Mouse (Mus musculus) MEL (cell line): ENCODE measurements around the gene Tdo2.

Experiments
- CTCF ChIP-seq, 3 experiments: IDR thresholded peaks in 2 of 3; conservative IDR thresholded peaks in 1 of 3; 2 replicates each; pipeline ENCODE4 v1.5.1; 2011 to 2012; ENCODE audit warnings: low read length in 3 of 3, low read depth in 2 of 3, mild to moderate bottlenecking in 2 of 3, improper control_type of control experiment in 1 of 3, inconsistent platforms in 1 of 3, mixed read lengths in 1 of 3, moderate library complexity in 1 of 3; ENCODE audit not compliant: control insufficient read depth in 1 of 3, insufficient read depth in 1 of 3, poor library complexity in 1 of 3, severe bottlenecking in 1 of 3
- E2F4 ChIP-seq: IDR thresholded peaks from 2 replicates; pipeline ENCODE4 v1.6.1; 2011; ENCODE audit warnings: low read depth, low read length, improper control_type of control experiment, borderline replicate concordance
- EP300 ChIP-seq, 2 experiments: IDR thresholded peaks; 2 replicates each; pipeline ENCODE4 v1.6.1; 2011; ENCODE audit warnings: improper control_type of control experiment in 2 of 2, low read length in 2 of 2, low read depth in 1 of 2, mild to moderate bottlenecking in 1 of 2
- GATA1 ChIP-seq: IDR thresholded peaks from 2 replicates; pipeline ENCODE4 v1.6.1; 2011; ENCODE audit warnings: low read depth, low read length, improper control_type of control experiment
- HCFC1 ChIP-seq: IDR thresholded peaks from 2 replicates; pipeline ENCODE4 v1.6.1; 2012; ENCODE audit warnings: low read depth, mild to moderate bottlenecking, inconsistent platforms, low read length, improper control_type of control experiment, moderate library complexity
- JUND ChIP-seq: IDR thresholded peaks from 2 replicates; pipeline ENCODE4 v1.6.1; 2011; ENCODE audit warnings: low read depth, mild to moderate bottlenecking, improper control_type of control experiment, low read length
- MYC ChIP-seq: IDR thresholded peaks from 2 replicates; pipeline ENCODE4 v1.6.1; 2011; ENCODE audit warnings: low read depth, mild to moderate bottlenecking, low read length, improper control_type of control experiment, moderate library complexity
- NRF1 ChIP-seq: IDR thresholded peaks from 2 replicates; pipeline ENCODE4 v1.6.1; 2014; ENCODE audit warnings: low read depth, mild to moderate bottlenecking, inconsistent platforms, low read length, improper control_type of control experiment, moderate library complexity; ENCODE audit not compliant: poor library complexity, insufficient read depth, severe bottlenecking
- POLR2A ChIP-seq, 2 experiments: IDR thresholded peaks; 2 replicates each; pipeline ENCODE4 v1.6.1; 2011 to 2012; ENCODE audit warnings: low read length in 2 of 2, mild to moderate bottlenecking in 2 of 2, control low read depth in 1 of 2, improper control_type of control experiment in 1 of 2, low read depth in 1 of 2, moderate library complexity in 1 of 2; ENCODE audit not compliant: control insufficient read depth in 1 of 2, insufficient read depth in 1 of 2, poor library complexity in 1 of 2
- POLR2AphosphoS2 ChIP-seq: IDR thresholded peaks from 2 replicates; pipeline ENCODE4 v1.6.1; 2011; ENCODE audit warnings: low read length, improper control_type of control experiment
- SMC3 ChIP-seq: IDR thresholded peaks from 2 replicates; pipeline ENCODE4 v1.6.1; 2011; ENCODE audit warnings: low read depth, low read length, improper control_type of control experiment
- TBP ChIP-seq: IDR thresholded peaks from 2 replicates; pipeline ENCODE4 v1.8.0; 2011; ENCODE audit warnings: low read depth, low read length, improper control_type of control experiment
- ZC3H11A ChIP-seq: IDR thresholded peaks from 2 replicates; pipeline ENCODE4 v1.6.1; 2012; ENCODE audit warnings: low read depth, mild to moderate bottlenecking, inconsistent platforms, low read length, improper control_type of control experiment
- ZNF384 ChIP-seq: IDR thresholded peaks from 2 replicates; pipeline ENCODE4 v1.6.1; 2012; ENCODE audit warnings: low read depth, mild to moderate bottlenecking, inconsistent platforms, low read length, improper control_type of control experiment

GRCm38 (mm10) chr3:81933348-81933747 is 42.7 kb downstream of the Tdo2 start:
- no peak for TF ChIP-seq SMC3
- no peak for TF ChIP-seq JUND
- TF ChIP-seq POLR2A (IDR thresholded peaks at IDR 0.05; ENCODE audit: control insufficient read depth in 1 of 2, insufficient read depth in 1 of 2, low read depth in 1 of 2, low read length in 2 of 2, poor library complexity in 1 of 2), result no peak
- no peak for TF ChIP-seq ZNF384
- no peak for TF ChIP-seq EP300 (IDR thresholded peaks at IDR 0.05; ENCODE audit: low read depth in 1 of 2, low read length in 2 of 2)
- TF ChIP-seq TBP, result no peak
- no peak for TF ChIP-seq MYC
- TF ChIP-seq NRF1, result no peak
- TF ChIP-seq E2F4, result no peak
- TF ChIP-seq ZC3H11A, result no peak
- no peak for TF ChIP-seq CTCF (IDR thresholded peaks at IDR 0.05 in 2 of 3, conservative IDR thresholded peaks at IDR 0.05 in 1 of 3; ENCODE audit: control insufficient read depth in 1 of 3, insufficient read depth in 1 of 3, low read depth in 2 of 3, low read length in 3 of 3, poor library complexity in 1 of 3, severe bottlenecking in 1 of 3)
- no peak for TF ChIP-seq HCFC1
- TF ChIP-seq POLR2AphosphoS2, result no peak
- no peak for TF ChIP-seq GATA1
